Mouse (Mus musculus) thymus, adult 2 months (tissue): ENCODE results near the gene Ptges3l. TPM values are rescaled to one million over a fixed set of nuclear protein-coding genes. Genes with fewer than 3 reads are reported as not detected.

Experiments used
- DNase-seq: peaks from one replicate; pipeline ENCODE4 v3.0.0; 2021
- H3K27ac ChIP-seq: fragments of 200-500 bp; 2 replicates; pipeline ENCODE4 v1.5.1; 2012; ENCODE audit warnings: low read length, control low read depth; ENCODE audit not compliant: control insufficient read depth, insufficient read depth
- H3K27me3 ChIP-seq: fragments of 200-500 bp; 2 replicates; pipeline ENCODE4 v1.6.1; 2012; ENCODE audit warnings: mild to moderate bottlenecking, low read length, moderate library complexity, mixed read lengths; ENCODE audit not compliant: control insufficient read depth, insufficient read depth
- H3K36me3 ChIP-seq: fragments of 200-500 bp; 2 replicates; pipeline ENCODE4 v1.6.1; 2012; ENCODE audit warnings: mild to moderate bottlenecking, low read length, moderate library complexity; ENCODE audit not compliant: control insufficient read depth, insufficient read depth
- H3K4me1 ChIP-seq: fragments of 200-500 bp; replicated peaks from 2 replicates; pipeline ENCODE4 v1.6.1; 2012; ENCODE audit warnings: low read length; ENCODE audit not compliant: control insufficient read depth, insufficient read depth
- H3K4me3 ChIP-seq: fragments of 200-500 bp; 2 replicates; pipeline ENCODE4 v1.5.1; 2012; ENCODE audit warnings: mild to moderate bottlenecking, low read length, control low read depth, moderate library complexity; ENCODE audit not compliant: control insufficient read depth, insufficient read depth
- CTCF ChIP-seq: fragments of 200-500 bp; IDR thresholded peaks from 2 replicates; pipeline ENCODE4 v1.5.1; 2012; ENCODE audit warnings: mild to moderate bottlenecking, control low read depth, low read length, moderate library complexity, borderline replicate concordance; ENCODE audit not compliant: control insufficient read depth, poor library complexity, insufficient read depth; ENCODE audit errors: extremely low read depth
- POLR2A ChIP-seq: fragments of 200-500 bp; IDR thresholded peaks from 2 replicates; pipeline ENCODE4 v1.6.1; 2012; ENCODE audit warnings: mild to moderate bottlenecking, low read length, control low read depth, moderate library complexity; ENCODE audit not compliant: control insufficient read depth, poor library complexity, insufficient read depth; ENCODE audit errors: extremely low read depth
- WGBS: fragments of 180-500 bp; shearing (Covaris S2); methylation state at CpG from one replicate; pipeline ENCODE4 v1.1.7; 2018; 5-methylcytosine and 5-hydroxymethylcytosine counted together
- polyA plus RNA-seq: library from polyadenylated mRNA; depleted of rRNA; stranded (reverse); fragments of >200 nt; gene quantifications from 2 replicates; pipeline ENCODE4 v1.2.3, GENCODE M21; 2012

Gene Ptges3l
- polyA plus RNA-seq, 1 experiment, result 3.1 TPM

DNA sequence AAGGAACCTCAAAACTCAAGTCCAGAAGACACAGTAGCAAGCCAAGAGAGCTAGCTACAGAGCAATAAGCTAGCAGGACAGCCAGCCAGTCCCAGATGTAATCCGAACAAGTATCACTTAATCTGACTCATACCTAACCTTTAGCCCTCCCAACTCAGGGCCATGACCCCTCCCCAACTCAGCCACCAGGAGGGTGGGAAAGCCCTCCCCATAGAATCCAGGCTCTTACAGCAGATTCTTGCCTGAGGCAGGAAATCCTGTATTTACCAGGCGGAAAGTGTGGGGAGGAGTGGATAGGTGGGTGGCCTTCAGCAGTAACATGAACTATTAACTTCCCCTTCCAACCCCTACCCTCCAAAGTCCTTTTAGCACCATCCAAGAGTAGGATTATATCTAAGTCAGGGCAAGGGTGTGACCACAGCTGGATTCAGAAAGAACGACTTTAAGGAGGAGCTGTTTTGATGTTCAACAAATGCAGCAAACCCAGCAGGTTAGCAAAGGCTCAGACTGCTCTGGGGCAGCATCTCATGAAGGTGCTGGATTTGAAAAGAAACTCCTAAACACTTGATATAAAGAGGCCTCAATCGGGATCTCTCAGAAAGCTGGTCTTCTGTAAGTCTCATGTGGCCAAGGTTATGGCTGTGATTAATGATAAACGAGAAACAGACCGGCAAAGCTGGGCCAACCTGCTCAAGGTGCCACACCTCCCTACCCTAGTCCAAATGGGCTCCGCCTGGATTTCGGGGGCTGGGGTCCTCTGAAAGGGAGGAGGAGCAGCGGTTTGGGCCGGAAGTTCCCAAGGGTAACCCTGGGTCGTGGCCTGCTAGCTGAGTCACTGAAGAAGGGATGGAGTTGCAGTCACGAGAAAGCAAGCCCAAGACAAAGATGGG, 39.3 kb upstream of the Ptges3l start, which contains the start of gene Rnd2:
Gene Rnd2, plus strand, starts transcription at position 789 of the 890 bp plus-strand sequence.
- TF ChIP-seq POLR2A (no peak), CTCF (no peak)
- 11% methylated on average over 12 of the region's 12 CpGs for WGBS
- Histone ChIP-seq H3K27ac (no peak within 1 kb of the TSS), H3K4me3 (peak within 1 kb of the TSS; percentile 92), H3K27me3 (no peaks in the 10 kb centered on the region), H3K36me3 (peaks cover 3% of the 10 kb centered on the region; the same call in 1 of the 2 replicates), H3K4me1 (peaks cover 24% of the 10 kb centered on the region)
- DNase-seq, result no peak

DNA sequence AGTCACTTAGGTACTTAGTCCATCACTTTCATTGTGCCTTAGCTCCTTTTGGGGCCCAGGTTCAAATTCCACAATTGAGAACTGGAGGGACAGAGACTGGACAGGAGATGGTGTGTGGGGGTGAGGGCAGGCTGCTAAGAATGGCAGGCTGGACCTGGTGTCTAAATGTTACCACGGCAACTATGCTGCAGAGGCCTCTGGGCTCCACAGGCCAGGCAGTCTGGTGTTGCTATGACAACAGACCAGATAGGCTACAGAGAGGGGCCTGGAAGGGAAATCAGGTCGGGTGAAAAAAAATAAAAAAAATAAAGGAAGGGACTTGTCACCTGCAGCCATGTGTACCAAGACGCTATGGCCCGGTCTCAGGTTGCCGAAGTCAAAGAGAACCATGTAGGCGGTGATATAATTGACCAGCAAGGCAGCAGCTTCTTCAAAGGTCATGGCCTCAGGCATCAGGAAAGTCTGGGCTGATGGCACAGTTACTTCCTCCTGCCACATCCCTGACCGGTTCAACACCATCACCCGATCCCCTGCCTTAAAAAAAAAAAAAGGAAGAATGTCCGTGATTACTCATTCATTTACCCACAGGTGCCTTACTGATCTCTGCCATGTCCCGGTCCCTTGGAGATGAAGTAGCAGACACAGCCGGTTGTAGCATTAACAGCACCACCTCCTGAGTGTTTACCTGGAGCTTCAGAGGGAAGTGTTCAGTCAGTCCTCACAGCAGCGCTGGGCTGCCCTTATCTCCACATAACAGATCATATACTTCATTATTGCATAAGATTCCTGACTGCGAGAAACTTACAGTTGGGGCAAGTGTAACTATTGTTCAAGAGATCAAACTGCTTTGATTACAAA, 37.7 kb upstream of the Ptges3l start:
- Histone ChIP-seq H3K27ac (no peak overlapping the region), H3K27me3 (no peaks in the 10 kb centered on the region), H3K4me3 (no peak overlapping the region), H3K36me3 (peaks cover 16% of the 10 kb centered on the region; the same call in 1 of the 2 replicates), H3K4me1 (peaks cover 18% of the 10 kb centered on the region)
- DNase-seq, result no peak
- 44% methylated on average over 13 of the region's 13 CpGs for WGBS
- no peak for TF ChIP-seq POLR2A
- no peak for TF ChIP-seq CTCF

- no peak for DNase-seq
- no peak for TF ChIP-seq CTCF
- TF ChIP-seq POLR2A, result no peak
- Histone ChIP-seq H3K4me1 (peaks cover 11% of the 10 kb centered on the region), H3K27me3 (no peaks in the 10 kb centered on the region), H3K27ac (no peak overlapping the region), H3K4me3 (no peak overlapping the region), H3K36me3 (peaks cover 22% of the 10 kb centered on the region)
- 96% methylated on average over 14 of the region's 14 CpGs for WGBS
Observed at GRCm38 (mm10) chr11:101462141-101462540, 37.0 kb upstream of the Ptges3l start.

DNA sequence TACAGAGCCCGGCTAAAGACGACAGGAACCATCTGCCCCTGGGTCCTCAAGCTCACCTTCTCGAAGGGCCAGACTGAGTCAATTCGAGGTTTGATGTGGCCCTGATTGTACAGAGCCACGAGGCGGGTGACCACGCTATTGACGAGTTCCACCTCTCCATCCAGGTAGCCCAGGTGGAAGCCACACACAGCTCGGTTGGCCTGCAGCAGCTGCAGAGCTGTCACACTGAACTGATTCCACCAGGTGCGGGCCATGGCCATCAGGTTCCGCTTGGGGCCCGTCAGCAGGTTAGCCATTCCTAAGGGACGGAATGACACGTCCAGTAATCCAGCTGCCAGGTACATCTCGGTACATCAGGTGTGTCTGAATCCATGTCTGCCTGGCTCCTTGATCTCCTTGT, 35.2 kb upstream of the Ptges3l start:
- DNase-seq, result no peak
- peaks cover 23% of the 10 kb centered on the region for H3K36me3 ChIP-seq

DNA sequence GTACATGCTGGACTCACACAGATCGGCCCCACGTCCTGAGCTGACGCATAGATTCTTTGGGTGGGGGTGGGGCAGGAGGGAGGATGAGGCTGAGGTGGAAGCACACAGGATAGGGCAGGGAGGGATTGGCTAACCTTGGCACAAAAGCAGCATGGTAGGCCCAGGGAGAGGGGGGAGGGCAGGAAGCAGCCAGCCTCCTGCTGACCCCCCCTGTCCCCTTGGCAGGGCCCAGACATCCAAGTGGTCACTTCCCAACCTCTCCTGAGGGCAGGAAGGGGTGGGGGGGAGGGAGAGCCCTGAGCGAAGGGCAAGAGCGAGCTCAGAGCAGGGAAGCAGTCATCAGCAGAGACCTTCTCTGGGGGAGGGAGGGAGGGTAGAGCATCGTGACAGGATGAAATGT, 34.6 kb upstream of the Ptges3l start:
- H3K4me1 ChIP-seq, result peaks cover under 1% of the 10 kb centered on the region
- no peak overlapping the region for H3K4me3 ChIP-seq
- no peaks in the 10 kb centered on the region for H3K27me3 ChIP-seq
- 95% methylated on average over 5 of the region's 6 CpGs for WGBS
- no peak for DNase-seq
- no peak overlapping the region for H3K27ac ChIP-seq
- TF ChIP-seq POLR2A (no peak), CTCF (no peak)
- peaks cover 23% of the 10 kb centered on the region for H3K36me3 ChIP-seq

More for the DNA sequence above, 35.2 kb upstream of the Ptges3l start:
- Histone ChIP-seq H3K4me3 (no peak overlapping the region), H3K27me3 (no peaks in the 10 kb centered on the region), H3K4me1 (peaks cover 7% of the 10 kb centered on the region), H3K27ac (no peak overlapping the region)
- 96% methylated on average over 15 of the region's 15 CpGs for WGBS
- TF ChIP-seq POLR2A, result no peak
- no peak for TF ChIP-seq CTCF

DNA sequence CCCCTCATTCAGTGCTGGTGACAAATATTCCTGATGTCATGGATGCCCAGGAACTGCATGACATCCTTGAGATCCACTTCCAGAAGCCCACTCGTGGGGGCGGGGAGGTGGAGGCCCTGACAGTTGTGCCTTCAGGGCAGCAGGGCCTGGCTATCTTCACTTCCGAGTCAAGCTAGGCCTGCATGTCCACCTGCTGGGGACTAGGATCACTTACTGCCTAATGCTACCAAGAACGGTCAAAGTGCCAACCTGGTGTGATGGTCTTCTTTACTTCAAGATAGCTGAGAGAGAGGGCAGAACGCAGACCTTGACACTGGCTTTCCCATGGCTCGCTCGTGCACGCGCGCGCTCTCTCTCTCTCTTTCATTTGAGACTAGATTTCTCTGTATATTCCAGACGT, 33.1 kb upstream of the Ptges3l start:
- DNase-seq, result no peak
- H3K36me3 ChIP-seq, result peaks cover 23% of the 10 kb centered on the region
- no peak overlapping the region for H3K27ac ChIP-seq
- TF ChIP-seq POLR2A (no peak), CTCF (no peak)
- H3K4me1 ChIP-seq, result no peaks in the 10 kb centered on the region
- WGBS, result 97% methylated on average over 12 of the region's 12 CpGs
- H3K4me3 ChIP-seq, result no peak overlapping the region
- H3K27me3 ChIP-seq, result no peaks in the 10 kb centered on the region
